Mouse (Mus musculus) CH12.LX (cell line): ENCODE data around the gene Klhl35. TPM values are rescaled to one million over a fixed set of nuclear protein-coding genes. Genes with fewer than 3 reads are reported as not detected.

Experiments used
- DNase-seq: peaks from one replicate; pipeline ENCODE4 v3.0.0-alpha.2; 2013; ENCODE audit errors: extremely low read depth
- H3K27ac ChIP-seq: 2 replicates; pipeline ENCODE4 v1.5.1; 2012; ENCODE audit warnings: low read depth, mild to moderate bottlenecking, control low read depth, moderate library complexity; ENCODE audit not compliant: insufficient read depth
- H3K27me3 ChIP-seq: replicated peaks from 2 replicates; pipeline ENCODE3; 2012; ENCODE audit warnings: inconsistent platforms
- H3K36me3 ChIP-seq, 2 experiments: replicated peaks in 1 of 2; 2 replicates each; pipeline versions ENCODE3 to v1.6.1; 2012; ENCODE audit warnings: inconsistent platforms in 1 of 2, low read length in 1 of 2, mild to moderate bottlenecking in 1 of 2, mixed read lengths in 1 of 2, moderate library complexity in 1 of 2; ENCODE audit not compliant: control insufficient read depth in 1 of 2, insufficient read depth in 1 of 2
- H3K4me1 ChIP-seq, 2 experiments: 2 replicates each; pipeline ENCODE4 v1.6.1; 2012; ENCODE audit warnings: inconsistent platforms in 1 of 2, moderate library complexity in 1 of 2; ENCODE audit not compliant: insufficient read depth in 2 of 2, control insufficient read depth in 1 of 2
- H3K4me2 ChIP-seq: 2 replicates; pipeline ENCODE4 v1.6.1; 2012; ENCODE audit warnings: low read depth, mild to moderate bottlenecking, control low read depth; ENCODE audit not compliant: poor library complexity, insufficient read depth, severe bottlenecking
- H3K4me3 ChIP-seq, 3 experiments: fragments of 150-350 bp in 1 of 3; sonication (generic) in 1 of 3; replicated peaks in 1 of 3; 2 replicates each; pipeline versions ENCODE3 to v1.5.1; 2011 to 2012; ENCODE audit warnings: low read depth in 2 of 3, low read length in 2 of 3, mild to moderate bottlenecking in 2 of 3, moderate library complexity in 2 of 3, control low read depth in 1 of 3, improper control_type of control experiment in 1 of 3, inconsistent platforms in 1 of 3, mixed read lengths in 1 of 3; ENCODE audit not compliant: poor library complexity in 1 of 3
- H3K79me2 ChIP-seq: replicated peaks from 2 replicates; pipeline ENCODE4 v1.6.1; 2012; ENCODE audit warnings: mild to moderate bottlenecking, moderate library complexity; ENCODE audit not compliant: control insufficient read depth, poor library complexity, insufficient read depth, severe bottlenecking; ENCODE audit errors: extremely low read depth
- H3K9ac ChIP-seq: 2 replicates; pipeline ENCODE4 v1.6.1; 2012; ENCODE audit warnings: low read depth, mild to moderate bottlenecking, control low read depth, moderate library complexity; ENCODE audit not compliant: insufficient read depth
- H3K9me3 ChIP-seq: replicated peaks from 2 replicates; pipeline ENCODE3; 2012; ENCODE audit warnings: low read length, inconsistent platforms, mixed read lengths
- CHD1 ChIP-seq: IDR thresholded peaks from 2 replicates; pipeline ENCODE4 v1.6.1; 2012; ENCODE audit warnings: low read depth, low read length, improper control_type of control experiment, inconsistent platforms
- CHD2 ChIP-seq: IDR thresholded peaks from 2 replicates; pipeline ENCODE4 v1.6.1; 2011; ENCODE audit warnings: low read length, improper control_type of control experiment
- E2F4 ChIP-seq: IDR thresholded peaks from 2 replicates; pipeline ENCODE4 v1.6.1; 2011; ENCODE audit warnings: low read depth, low read length, improper control_type of control experiment; ENCODE audit not compliant: insufficient replicate concordance
- ETS1 ChIP-seq: conservative IDR thresholded peaks from 2 replicates; pipeline ENCODE4 v1.6.1; 2012; ENCODE audit warnings: low read depth, mild to moderate bottlenecking, inconsistent platforms, low read length, improper control_type of control experiment, moderate library complexity
- GABPA ChIP-seq: IDR thresholded peaks from 2 replicates; pipeline ENCODE4 v1.6.1; 2012; ENCODE audit warnings: low read depth, low read length, improper control_type of control experiment, inconsistent platforms; ENCODE audit not compliant: insufficient replicate concordance
- JUND ChIP-seq: conservative IDR thresholded peaks from 2 replicates; pipeline ENCODE4 v1.6.1; 2011; ENCODE audit warnings: low read depth, low read length, improper control_type of control experiment
- KAT2A ChIP-seq: IDR thresholded peaks from 2 replicates; pipeline ENCODE4 v1.6.1; 2012; ENCODE audit warnings: low read length, improper control_type of control experiment, inconsistent platforms; ENCODE audit not compliant: insufficient replicate concordance
- MAX ChIP-seq: IDR thresholded peaks from 2 replicates; pipeline ENCODE4 v1.6.1; 2011; ENCODE audit warnings: low read length, improper control_type of control experiment
- MYC ChIP-seq: IDR thresholded peaks from 2 replicates; pipeline ENCODE4 v1.6.1; 2011; ENCODE audit warnings: low read depth, mild to moderate bottlenecking, improper control_type of control experiment, low read length
- NELFE ChIP-seq: IDR thresholded peaks from 2 replicates; pipeline ENCODE4 v1.6.1; 2011; ENCODE audit warnings: low read depth, low read length, improper control_type of control experiment
- PAX5 ChIP-seq: IDR thresholded peaks from 2 replicates; pipeline ENCODE4 v1.6.1; 2012; ENCODE audit warnings: low read length, inconsistent platforms, mixed read lengths
- POLR2A ChIP-seq: IDR thresholded peaks from 2 replicates; pipeline ENCODE4 v1.6.1; 2011; ENCODE audit warnings: low read depth, mild to moderate bottlenecking, improper control_type of control experiment, low read length
- RAD21 ChIP-seq: IDR thresholded peaks from 2 replicates; pipeline ENCODE4 v1.6.1; 2011; ENCODE audit warnings: low read depth, mild to moderate bottlenecking, low read length, improper control_type of control experiment, moderate library complexity
- SIN3A ChIP-seq: IDR thresholded peaks from 2 replicates; pipeline ENCODE4 v1.6.1; 2012; ENCODE audit warnings: low read length, improper control_type of control experiment, inconsistent platforms
- SMC3 ChIP-seq: IDR thresholded peaks from 2 replicates; pipeline ENCODE4 v1.6.1; 2011; ENCODE audit warnings: low read depth, low read length, improper control_type of control experiment
- TBP ChIP-seq: conservative IDR thresholded peaks from 2 replicates; pipeline ENCODE4 v1.6.1; 2011; ENCODE audit warnings: low read depth, low read length, improper control_type of control experiment
- TCF12 ChIP-seq: IDR thresholded peaks from 2 replicates; pipeline ENCODE4 v1.6.1; 2014; ENCODE audit warnings: low read depth, mild to moderate bottlenecking, inconsistent platforms, low read length, improper control_type of control experiment
- ZKSCAN1 ChIP-seq: IDR thresholded peaks from 2 replicates; pipeline ENCODE4 v1.6.1; 2012; ENCODE audit warnings: low read depth, inconsistent platforms, low read length, improper control_type of control experiment, borderline replicate concordance
- ZMIZ1 ChIP-seq: IDR thresholded peaks from 2 replicates; pipeline ENCODE4 v1.6.1; 2012; ENCODE audit warnings: low read depth, mild to moderate bottlenecking, inconsistent platforms, low read length, improper control_type of control experiment
- ZNF384 ChIP-seq: IDR thresholded peaks from 2 replicates; pipeline ENCODE4 v1.6.1; 2012; ENCODE audit warnings: low read depth, low read length, improper control_type of control experiment, inconsistent platforms
- dilution Hi-C: fragments of 300-500 bp; cut with MboI; formaldehyde crosslinking; loops from 2 replicates; pipeline ENCODE4 v1.14.3; 2020; ENCODE audit warnings: low sequenced_read_pairs; ENCODE audit not compliant: extremely low pct_unique_long_range_greater_than_20kb, extremely low pct_ligation_motif_present
- in situ Hi-C: fragments of 300-500 bp; cut with MboI; formaldehyde crosslinking; loops from 3 replicates; pipeline ENCODE4 v1.14.3; 2019; ENCODE audit warnings: low sequenced_read_pairs, low pct_ligation_motif_present, low pct_unique_long_range_greater_than_20kb, mixed read lengths
- polyA plus RNA-seq: library from polyadenylated mRNA; unstranded; fragments of >175 nt; gene quantifications from 2 replicates; pipeline ENCODE4 v1.2.1, GENCODE M21; 2012; ENCODE audit warnings: low read depth; ENCODE audit not compliant: insufficient read length
- total RNA-seq, 2 experiments: library from RNA; depleted of rRNA; stranded (reverse); fragments of 300-350 nt in 1 of 2; fragments of >200 nt in 1 of 2; gene quantifications; 2 replicates each; pipeline ENCODE4 v1.2.3; 2012 to 2014

The Klhl35 gene
- total and polyA plus RNA-seq, 3 experiments = not detected

GRCm38 (mm10) chr7:99454044-99454443 lies 11.8 kb upstream of the Klhl35 start:
- no peaks in the 10 kb centered on the region for H3K9me3 ChIP-seq
- H3K4me3 ChIP-seq = no peak overlapping the region
- H3K9ac ChIP-seq = no peak overlapping the region
- H3K4me2 ChIP-seq = no peak overlapping the region
- H3K4me1 ChIP-seq = peaks cover under 1 to 16% of the 10 kb centered on the region in 2 experiments; a peak in 2 of 4 replicates
- no peaks in the 10 kb centered on the region for H3K27me3 ChIP-seq
- no peak overlapping the region for H3K27ac ChIP-seq
- dilution Hi-C loops = no loop called here
- H3K36me3 ChIP-seq = peaks cover 0 to 67% of the 10 kb centered on the region in 2 experiments
- TF ChIP-seq JUND = no peak
- no peak for DNase-seq
- H3K79me2 ChIP-seq = no peaks in the 10 kb centered on the region
- in situ Hi-C loops = loop anchor here (5.0 kb wide), 1 partner anchor 77 kb away; no protein-coding TSS in a partner anchor

DNA sequence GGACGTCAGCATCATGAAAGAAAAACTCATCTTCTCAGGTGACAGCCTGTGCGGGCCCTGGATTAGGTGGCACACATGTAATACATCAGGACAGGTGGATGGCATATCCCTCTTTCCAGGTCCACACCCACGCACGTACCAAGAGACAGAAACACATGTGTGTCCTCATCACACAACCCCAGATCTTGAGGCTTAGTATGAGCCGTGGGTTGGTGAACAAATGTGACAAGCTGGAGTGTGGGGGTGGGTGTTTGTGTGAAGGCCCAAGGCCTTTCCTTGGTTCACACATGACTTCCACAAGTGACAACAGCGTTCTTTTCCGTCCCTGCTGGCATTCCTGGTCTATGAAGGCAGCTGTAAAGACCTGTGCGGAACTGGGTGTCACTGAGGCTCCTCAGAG lies 7.0 kb upstream of the Klhl35 start:
- Histone ChIP-seq H3K36me3 (peaks cover 0 to 79% of the 10 kb centered on the region in 2 experiments), H3K9ac (no peak overlapping the region), H3K4me2 (no peak overlapping the region), H3K27ac (no peak overlapping the region), H3K4me3 (no peak overlapping the region), H3K27me3 (no peaks in the 10 kb centered on the region), H3K9me3 (peaks cover 2% of the 10 kb centered on the region), H3K79me2 (no peaks in the 10 kb centered on the region), H3K4me1 (no peaks in the 10 kb centered on the region)
- in situ Hi-C loops (no loop called here), dilution Hi-C loops (no loop called here)
- TF ChIP-seq SMC3 = no peak
- TF ChIP-seq SIN3A = no peak
- no peak for TF ChIP-seq NELFE
- TF ChIP-seq CHD2 = no peak
- TF ChIP-seq GABPA = no peak
- no peak for TF ChIP-seq E2F4
- no peak for TF ChIP-seq ZMIZ1
- TF ChIP-seq TBP = no peak
- no peak for TF ChIP-seq PAX5
- no peak for TF ChIP-seq MAX
- no peak for TF ChIP-seq KAT2A
- no peak for DNase-seq

- no peak for TF ChIP-seq ZKSCAN1
- TF ChIP-seq E2F4 = no peak
- no peak for TF ChIP-seq MYC
- no peak for TF ChIP-seq KAT2A
- TF ChIP-seq CHD1 = no peak
- TF ChIP-seq ETS1 = no peak
- TF ChIP-seq SIN3A = no peak
- TF ChIP-seq RAD21 = no peak
- no peak for TF ChIP-seq POLR2A
- TF ChIP-seq ZMIZ1 = no peak
- TF ChIP-seq TCF12 = no peak
- no peak for TF ChIP-seq ZNF384
- TF ChIP-seq NELFE = no peak
- TF ChIP-seq, all 38 proteins: peak for 0
- dilution Hi-C loops (no loop called here), in situ Hi-C loops (no loop called here)
- no peaks in the 10 kb centered on the region for H3K27me3 ChIP-seq
- H3K9me3 ChIP-seq = peaks cover 2% of the 10 kb centered on the region
- H3K4me1 ChIP-seq = peaks cover under 1 to 3% of the 10 kb centered on the region in 2 experiments; a peak in 1 of 4 replicates
- H3K36me3 ChIP-seq = peaks cover 0 to 71% of the 10 kb centered on the region in 2 experiments
- no peak overlapping the region for H3K27ac ChIP-seq
- H3K79me2 ChIP-seq = no peaks in the 10 kb centered on the region; the same call in 1 of the 2 replicates
- no peak overlapping the region for H3K9ac ChIP-seq
- H3K4me3 ChIP-seq = no peak overlapping the region
- no peak for DNase-seq
- no peak overlapping the region for H3K4me2 ChIP-seq
Measured at GRCm38 (mm10) chr7:99459888-99460652, 5.7 kb upstream of the Klhl35 start.
